Mouse (Mus musculus) stomach, adult 2 months (tissue): ENCODE data around the gene Nrsn2. TPM values are rescaled to one million over a fixed set of nuclear protein-coding genes. Genes with fewer than 3 reads are reported as not detected.

Source experiments
- polyA plus RNA-seq: library from polyadenylated mRNA; depleted of rRNA; stranded (reverse); fragments of >200 nt; gene quantifications from 2 replicates; pipeline ENCODE4 v1.2.3, GENCODE M21; 2012; rRNA removed

Gene Nrsn2
- polyA plus RNA-seq, result 0.22 and 0.56 TPM in 2 replicates

GRCm38 (mm10) chr2:152376345-152376741 is at the start of gene Nrsn2:
Nrsn2 (minus strand) TSS chr2:152376638.

GRCm38 (mm10) chr2:152415287-152415686 is 38.8 kb upstream of the Nrsn2 start, which contains the start of gene 6820408C15Rik:
6820408C15Rik (plus strand) TSS chr2:152415587.

GRCm38 (mm10) chr2:152414591-152415165 is 38.2 kb upstream of the Nrsn2 start, which contains the start of gene Zcchc3:
Zcchc3 (minus strand) TSS chr2:152415027.

GRCm38 (mm10) chr2:152397680-152398435 is 21.4 kb upstream of the Nrsn2 start, which contains the start of gene Sox12:
Sox12 (minus strand) TSS chr2:152398063.

GRCm38 (mm10) chr2:152343329-152344213 is 32.9 kb downstream of the Nrsn2 start, which contains the start of gene Trib3:
Trib3 (minus strand) TSS chr2:152344032.

GRCm38 (mm10) chr2:152332101-152332825 is 44.2 kb downstream of the Nrsn2 start, which contains the start of gene Rbck1:
Rbck1 (minus strand) TSS chr2:152332653.

Other genes with a start within 250 kb of the Nrsn2 start
- gene Tcf15, start 233.1 kb downstream of the Nrsn2 start, polyA plus RNA-seq, result 2.0 and 7.4 TPM in 2 replicates
- gene Csnk2a1, start 149.8 kb downstream of the Nrsn2 start, polyA plus RNA-seq, result 3.2 and 4.5 TPM in 2 replicates
- gene Tbc1d20, start 82.8 kb downstream of the Nrsn2 start, polyA plus RNA-seq, result 19.8 and 22.3 TPM in 2 replicates
- gene Rbck1, start 44.0 kb downstream of the Nrsn2 start, polyA plus RNA-seq, result 89.9 and 100 TPM in 2 replicates
- gene Trib3, start 32.6 kb downstream of the Nrsn2 start, polyA plus RNA-seq, result 1.5 and 3.1 TPM in 2 replicates
- gene Sox12, start 21.4 kb upstream of the Nrsn2 start, polyA plus RNA-seq, result 3.7 and 4.3 TPM in 2 replicates
- 1.3 and 1.4 TPM in 2 replicates for gene Zcchc3, start 38.4 kb upstream of the Nrsn2 start, polyA plus RNA-seq
- 0.26 TPM in 1 of 2 replicates, not detected in the other for gene 6820408C15Rik, start 38.9 kb upstream of the Nrsn2 start, polyA plus RNA-seq
- gene Defb23, start 88.0 kb upstream of the Nrsn2 start, polyA plus RNA-seq, result 0.23 TPM in 1 of 2 replicates, not detected in the other
- 1.2 TPM in 1 of 2 replicates, not detected in the other for gene Defb20, start 100.4 kb upstream of the Nrsn2 start, polyA plus RNA-seq
- gene Defb22, start 113.5 kb upstream of the Nrsn2 start, polyA plus RNA-seq, result 0.31 TPM in 1 of 2 replicates, not detected in the other
- not detected in 2 replicates for gene Defb26, start 135.1 kb upstream of the Nrsn2 start, polyA plus RNA-seq
- 0.39 TPM in 1 of 2 replicates, not detected in the other for gene Defb28, start 141.6 kb upstream of the Nrsn2 start, polyA plus RNA-seq
- gene Defb29, start 163.5 kb upstream of the Nrsn2 start, polyA plus RNA-seq, result not detected in 2 replicates
- not detected in 2 replicates for gene Gm17416, start 192.7 kb upstream of the Nrsn2 start, polyA plus RNA-seq
- not detected in 2 replicates for gene Defb21, start 196.1 kb upstream of the Nrsn2 start, polyA plus RNA-seq
- gene Defb19, start 203.7 kb upstream of the Nrsn2 start, polyA plus RNA-seq, result not detected in 2 replicates
- gene Defb45, start 222.8 kb upstream of the Nrsn2 start, polyA plus RNA-seq, result not detected in 2 replicates
- not detected in 2 replicates for gene Defb36, start 227.7 kb upstream of the Nrsn2 start, polyA plus RNA-seq
- 3.2 TPM in 1 of 2 replicates, not detected in the other for gene Defb25, start 246.4 kb upstream of the Nrsn2 start, polyA plus RNA-seq